Mouse (Mus musculus) cerebellum, postnatal 36 days (tissue): ENCODE results near the gene Tut7.
"Not testable (repeated sequence)": the region's sequence is repeated elsewhere in the genome, so short reads cannot be mapped to it uniquely, and the experiment has no call there.

ENCODE experiments used
- DNase-seq, 2 experiments: peaks; one replicate each; pipeline ENCODE4 v3.0.0; 2021 to 2022; ENCODE audit warnings: mixed read lengths in 2 of 2

Gene Tut7

DNA sequence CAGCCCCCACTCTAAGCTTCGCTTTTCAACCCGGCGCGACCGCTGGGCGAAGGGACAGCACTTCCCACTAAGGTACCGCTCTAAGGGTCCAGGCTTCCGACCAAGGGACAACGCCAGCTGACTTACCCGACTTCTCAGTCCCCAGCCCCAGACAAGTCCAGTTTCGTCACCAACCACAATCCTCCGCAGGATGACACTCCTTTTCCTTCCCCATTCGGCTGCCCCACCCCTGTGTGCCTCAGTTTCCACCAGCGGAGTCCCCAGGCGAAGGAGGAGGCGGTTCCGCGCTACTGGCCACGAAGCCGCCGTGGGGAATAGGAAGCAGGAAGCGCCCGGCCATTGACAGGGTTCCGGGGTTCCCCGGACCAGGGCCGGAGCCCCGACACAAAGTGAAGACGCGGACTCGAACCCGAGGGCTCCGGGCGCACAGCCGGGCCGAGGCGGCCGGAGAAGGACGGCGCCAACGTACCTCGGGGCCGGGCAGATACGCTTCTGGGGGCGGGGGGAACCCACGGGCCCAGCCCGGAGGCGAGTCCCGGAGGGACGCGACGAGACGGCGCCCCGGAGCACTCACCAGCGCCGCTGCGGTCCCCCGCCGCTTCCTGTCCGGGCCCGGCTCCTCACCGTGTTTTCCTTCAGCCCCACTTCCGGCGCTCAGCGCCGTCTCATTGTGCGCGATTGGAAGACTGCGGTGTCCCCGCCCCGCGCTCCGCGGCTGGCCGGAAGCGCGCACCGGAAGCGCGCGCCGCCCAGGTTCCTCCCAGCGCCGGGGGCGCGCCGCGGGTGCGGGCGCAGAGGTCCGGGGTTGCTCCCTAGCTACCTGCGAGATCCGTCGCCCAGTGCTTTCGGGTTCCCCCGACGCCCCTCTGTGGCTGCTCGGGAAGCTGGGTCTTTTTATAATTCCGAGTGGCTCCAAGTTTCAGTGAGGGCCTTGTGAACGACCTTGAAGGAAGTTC lies at the start of gene Tut7:
Gene Tut7, minus strand, starts transcription at position 641 of the 956 bp plus-strand sequence.
- peak; percentile 90 to 93 for DNase-seq

DNA sequence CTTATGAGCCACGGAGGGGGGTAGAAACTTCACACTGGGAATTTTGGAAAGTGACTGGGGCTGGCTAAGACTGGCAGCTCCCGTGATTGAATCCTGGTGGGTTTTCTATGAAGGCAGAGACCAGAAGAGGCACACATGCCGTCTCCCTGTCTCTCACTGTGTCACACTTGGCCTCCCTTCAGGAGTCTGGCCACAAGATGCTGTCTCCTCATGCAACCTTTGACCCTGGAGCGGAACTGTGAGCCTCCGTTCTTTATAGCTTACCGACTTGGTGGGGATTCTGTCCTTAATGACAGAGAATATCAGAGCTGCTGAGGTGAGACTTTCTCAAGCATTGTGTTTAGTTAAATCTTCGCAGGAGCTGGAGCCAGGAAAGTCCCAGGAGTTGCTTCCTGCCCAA lies 49.5 kb upstream of the Tut7 start:
- DNase-seq = no peak

DNA sequence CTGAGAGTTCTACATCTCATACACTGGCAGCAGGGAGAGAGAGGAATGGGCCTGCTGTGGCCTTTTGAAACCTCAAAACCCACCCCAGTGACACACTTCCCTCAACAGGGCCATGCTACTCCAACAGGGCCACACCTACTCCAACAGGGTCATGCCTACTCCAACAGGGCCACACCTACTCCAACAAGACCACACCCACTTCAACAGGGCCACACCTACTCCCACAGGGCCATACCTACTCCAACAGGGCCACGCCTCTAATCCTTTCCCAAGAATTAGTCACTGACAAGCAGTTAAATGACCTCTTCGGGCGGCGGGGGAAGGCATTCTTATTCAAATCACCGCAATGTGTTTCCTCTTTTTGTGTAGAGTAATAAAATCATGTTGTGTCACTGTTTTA lies 47.1 kb upstream of the Tut7 start:
- no peak for DNase-seq

DNA sequence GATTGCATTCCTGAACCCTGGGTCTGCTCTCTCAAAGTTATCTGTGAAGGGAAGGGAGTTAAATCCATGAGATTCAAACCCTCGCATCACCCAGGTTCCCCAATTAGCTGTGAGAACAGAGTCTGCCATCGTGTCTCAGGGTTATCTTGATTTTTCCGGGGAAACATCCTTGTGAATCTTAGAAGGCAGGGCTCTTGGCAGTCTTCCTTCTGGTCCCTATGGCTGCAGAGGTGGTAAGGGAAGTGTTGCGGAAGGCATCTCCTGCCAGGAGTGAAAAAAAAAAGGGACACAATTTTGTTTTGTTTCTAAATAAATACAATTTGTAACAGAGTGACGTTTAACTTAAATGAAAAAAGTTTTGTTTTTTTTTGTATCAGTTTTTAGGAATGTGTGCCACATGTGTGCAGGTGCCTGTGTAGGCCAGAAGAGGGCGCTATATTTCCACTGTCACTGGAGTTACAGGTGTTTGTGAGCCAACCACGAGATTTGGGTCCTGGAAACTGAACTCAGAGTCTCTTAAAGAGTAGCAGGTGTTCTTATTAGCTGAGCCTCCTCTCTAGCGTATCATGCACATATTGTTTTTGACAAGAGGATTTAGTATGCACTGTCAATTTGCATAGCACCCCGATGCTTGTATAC lies 45.2 kb upstream of the Tut7 start:
- no peak for DNase-seq

DNA sequence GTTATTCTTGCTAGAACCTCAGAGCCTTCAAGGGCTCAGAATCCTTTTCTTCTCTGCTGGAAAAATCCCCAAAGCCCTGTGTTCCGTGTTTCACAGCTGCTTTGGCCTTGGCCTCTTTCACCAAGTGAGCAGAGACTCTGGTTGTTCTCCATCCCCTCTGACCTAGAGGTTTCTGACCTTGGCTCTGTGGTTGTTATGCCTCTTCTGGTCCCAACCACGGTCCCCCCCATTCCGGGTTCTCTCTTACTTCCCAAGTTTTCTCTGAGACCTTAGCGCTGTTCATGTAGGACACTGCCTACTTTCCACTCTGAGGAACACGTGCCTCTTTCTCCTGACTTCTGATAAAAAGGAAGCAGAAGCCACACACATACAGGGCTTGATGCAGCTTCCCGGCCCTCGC lies 44.2 kb upstream of the Tut7 start:
- DNase-seq = no peak

DNA sequence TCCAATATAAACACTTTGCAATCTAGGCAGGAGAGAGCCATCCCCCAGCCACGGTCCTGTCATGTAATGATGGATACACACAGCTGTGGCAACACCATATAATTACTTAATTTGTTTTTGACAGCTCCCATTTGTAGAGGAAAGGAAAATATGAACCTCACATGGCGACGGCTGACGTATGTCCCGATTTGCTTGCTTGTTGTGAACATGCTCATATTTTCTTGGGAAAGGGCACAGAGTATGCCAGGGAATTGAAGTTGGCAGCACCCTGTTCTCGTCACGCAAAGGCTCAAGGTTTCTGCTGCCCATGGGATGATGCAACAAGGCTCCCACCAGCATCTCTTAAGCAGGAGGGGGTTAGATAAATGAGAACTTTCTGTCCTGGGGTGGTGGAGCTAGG lies 36.6 kb upstream of the Tut7 start:
- DNase-seq = no peak

DNA sequence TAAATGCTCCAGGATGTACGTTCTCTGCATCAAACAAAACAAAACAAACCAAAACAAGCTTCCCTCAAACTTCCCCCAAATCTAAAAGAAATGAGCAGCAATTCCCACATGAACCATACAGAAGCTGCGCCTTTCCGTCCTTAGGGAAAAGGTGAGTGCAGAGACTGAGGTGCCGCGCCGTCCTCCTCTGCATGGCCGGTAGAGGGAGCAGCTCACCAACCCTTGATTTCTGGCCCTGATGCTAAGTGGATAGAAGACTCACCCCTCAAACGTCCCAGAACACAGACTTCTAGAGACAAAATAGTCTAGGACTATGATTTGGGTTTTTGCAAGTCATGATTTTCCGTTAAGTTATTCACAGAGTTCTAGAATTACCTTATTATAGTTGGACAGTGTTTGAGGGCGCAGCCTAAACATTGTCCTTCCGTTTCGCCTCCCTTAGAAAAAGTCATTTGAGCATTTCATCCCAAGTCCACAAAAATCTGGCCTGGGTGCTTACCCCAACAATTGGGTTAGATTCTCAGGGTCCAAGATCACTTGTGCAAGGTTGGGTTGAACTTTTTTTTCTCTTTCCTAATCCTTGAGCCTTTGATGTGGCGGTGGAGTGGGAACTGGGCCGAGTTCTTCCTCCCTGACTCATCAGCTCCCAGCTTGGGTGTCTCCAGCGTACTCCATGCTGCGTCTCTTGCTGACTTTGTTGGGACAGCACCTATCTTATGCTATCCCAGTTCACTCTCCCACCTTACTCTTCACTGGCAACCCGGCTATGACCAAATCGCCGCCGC lies 33.5 kb upstream of the Tut7 start:
- DNase-seq = peak; percentile 22 to 35

DNA sequence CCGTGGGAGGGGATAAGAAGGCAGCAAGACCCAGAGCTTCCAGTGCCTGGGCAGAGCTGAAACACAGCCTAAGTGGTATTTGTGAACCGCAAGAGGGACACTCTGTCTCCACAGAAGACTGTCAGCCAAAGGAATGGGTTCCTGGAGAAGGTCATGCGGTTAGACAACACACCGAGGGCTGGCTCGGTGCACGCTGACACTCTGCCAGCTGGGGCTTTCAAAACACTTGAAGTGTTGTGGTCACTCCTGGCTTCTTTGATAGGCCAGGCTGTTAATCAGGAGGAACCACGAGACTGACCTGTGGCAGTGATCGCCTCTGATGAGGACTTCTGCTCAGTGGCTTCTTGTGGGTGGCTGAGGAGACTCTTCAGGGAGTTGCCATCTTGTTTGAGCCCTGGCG lies 30.5 kb upstream of the Tut7 start:
- DNase-seq = no peak

DNA sequence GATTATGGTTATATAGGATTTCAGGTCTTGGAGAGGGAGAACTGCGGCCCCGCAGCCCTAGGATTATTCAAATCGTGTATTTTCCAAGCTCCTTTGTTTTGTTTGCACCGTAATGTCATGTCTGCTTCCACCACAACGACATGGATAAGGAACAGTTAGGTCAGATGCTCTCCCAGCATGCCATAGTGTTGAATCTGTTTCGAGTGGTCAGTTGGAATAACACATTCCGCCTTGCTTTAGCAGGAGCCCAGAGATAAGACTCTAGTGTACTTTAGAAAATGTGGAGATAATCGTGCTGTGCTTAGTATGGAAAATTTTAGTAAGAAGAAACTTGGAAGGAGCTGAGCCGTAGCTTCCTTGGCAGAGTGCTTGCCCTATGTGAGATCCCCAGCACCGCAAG lies 27.4 kb upstream of the Tut7 start:
- DNase-seq = no peak

DNA sequence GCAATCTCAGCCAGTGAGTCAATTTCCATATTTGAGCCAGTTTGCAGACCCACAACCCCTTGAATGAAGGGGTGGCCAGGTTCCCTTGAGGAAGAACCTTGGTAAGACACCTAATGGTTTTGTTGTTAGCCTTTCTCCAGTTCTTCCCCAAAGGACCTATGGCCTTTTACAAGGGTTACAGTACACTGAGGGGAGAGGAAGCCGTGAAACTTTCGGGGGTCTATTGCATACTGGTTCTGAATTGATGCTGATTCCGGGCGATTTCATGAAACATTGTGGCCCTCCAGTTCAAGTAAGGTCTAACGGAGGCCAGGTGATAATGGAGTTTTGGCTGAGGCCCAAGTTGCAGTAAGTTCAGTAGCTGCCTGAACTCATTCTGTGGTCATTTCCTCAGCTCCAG lies 21.7 kb upstream of the Tut7 start:
- no peak for DNase-seq

DNA sequence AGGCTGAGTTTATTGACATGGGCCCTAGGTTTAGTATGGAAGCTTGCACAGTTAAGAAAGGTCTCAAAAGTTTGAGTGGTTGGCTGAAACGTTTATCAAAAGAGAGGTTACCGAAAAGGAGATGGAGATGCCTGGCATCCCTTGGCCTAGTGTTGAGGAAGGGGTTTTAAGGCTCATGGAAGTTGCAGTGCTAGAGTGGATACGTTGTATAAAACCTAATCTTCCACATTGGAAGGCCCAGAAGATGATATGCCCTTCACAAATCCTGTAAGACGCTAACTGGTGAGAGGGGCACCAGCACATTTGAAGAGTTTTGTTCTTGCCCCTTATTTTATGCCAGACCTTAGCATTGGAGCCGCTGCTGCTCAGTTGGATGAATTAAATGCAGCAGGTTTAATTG lies 21.0 kb upstream of the Tut7 start:
- no peak for DNase-seq

DNA sequence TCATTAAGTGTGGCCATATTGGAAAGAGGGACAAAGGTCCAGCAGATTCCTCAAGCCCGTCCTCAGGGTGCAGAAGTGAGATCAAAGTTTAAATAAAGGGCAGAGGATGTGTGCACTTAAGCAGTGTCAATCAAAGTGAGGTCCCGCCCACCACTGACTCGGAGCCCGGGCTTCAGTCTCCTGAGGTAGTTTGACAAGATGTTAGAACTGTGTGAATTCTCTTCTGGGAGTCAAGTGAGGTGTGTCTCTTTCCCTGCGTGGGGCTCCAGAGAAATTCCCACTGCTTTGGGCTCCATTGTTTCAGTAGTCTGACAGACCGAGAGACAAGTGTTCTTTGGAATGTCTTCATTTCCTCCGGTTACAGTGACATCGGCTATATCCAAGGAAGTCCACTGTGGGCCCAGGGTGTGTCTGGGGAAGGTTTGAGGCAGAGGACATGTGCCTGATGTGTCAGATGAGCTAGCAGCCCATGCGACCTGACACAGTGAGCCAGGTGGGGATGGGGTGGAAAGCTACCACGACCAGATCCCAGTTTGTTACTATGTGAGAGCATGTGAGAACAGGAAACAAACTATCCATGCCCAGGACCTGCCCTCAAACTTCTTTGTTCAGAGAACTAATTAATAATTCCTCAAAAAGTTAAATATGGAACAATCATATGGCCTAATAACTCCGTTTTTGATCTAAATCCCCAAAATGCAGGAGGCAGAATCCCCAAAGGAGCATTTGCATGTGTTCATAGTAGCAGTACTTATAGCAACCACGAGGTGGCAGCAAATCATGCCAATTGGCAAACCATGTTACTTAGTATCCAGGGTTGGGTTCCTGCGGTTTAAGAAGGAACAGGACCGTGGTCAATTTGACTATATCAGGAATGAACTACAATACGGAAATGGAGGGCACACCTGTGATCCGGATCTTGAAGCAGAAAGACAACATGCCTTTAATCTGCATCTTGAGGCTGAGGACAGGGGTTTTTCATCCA lies 19.6 kb upstream of the Tut7 start:
- peak; percentile 67 to 83 for DNase-seq

DNA sequence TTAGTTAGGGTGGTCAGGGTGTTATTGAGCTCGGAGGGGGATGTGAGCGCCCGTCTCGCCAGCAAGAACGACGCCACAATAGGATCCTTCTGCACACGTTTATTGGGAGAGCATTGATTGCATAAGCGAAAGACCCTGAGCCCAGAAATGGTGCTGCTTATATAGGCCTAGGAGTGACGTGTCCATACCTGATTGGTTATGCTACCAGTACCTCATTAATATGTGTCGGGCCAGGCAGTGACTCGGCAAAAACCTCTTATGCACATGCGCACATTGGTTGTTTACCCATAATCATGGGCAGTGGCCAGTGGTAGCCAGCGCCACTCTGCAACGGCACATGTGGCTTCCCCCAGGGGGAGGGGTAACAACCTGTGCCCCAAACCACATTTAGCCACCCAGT lies 18.8 kb upstream of the Tut7 start:
- not testable (repeated sequence) for DNase-seq

DNA sequence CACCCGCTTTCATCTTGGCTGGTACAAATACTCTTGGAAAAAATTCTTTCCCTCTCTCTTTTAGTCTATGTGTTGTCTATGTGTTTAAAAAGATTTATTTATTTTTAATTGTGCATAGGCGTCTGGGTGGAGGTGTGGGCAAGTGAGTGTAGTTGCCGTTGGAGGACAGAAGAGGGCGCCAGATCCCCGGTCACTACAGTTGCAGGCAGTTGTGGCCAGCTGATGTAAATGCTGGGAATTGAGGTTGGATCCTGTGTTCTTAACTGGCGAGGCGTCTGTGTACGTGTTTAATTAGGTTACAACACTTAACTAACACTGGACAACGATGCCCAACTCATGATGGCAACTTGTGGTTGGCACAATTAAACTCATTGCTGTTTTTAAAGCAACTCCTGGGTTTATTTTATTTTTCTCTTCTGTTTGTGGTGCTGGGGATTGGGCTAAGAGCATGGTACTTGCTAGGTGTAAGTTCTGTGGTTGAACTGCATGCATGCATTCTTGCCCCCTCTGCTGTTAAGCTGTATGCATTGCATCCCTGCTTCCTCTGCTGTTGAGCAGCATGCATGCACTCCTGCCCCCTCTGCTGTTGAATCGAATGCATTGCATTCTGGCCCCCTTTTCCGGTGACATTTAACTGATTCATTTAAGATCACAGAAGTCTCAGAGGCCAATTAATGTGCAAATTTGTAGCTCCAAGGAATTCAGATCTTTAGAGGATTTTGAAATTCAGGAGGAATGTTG lies 17.7 kb upstream of the Tut7 start:
- peak; percentile 68 to 69 for DNase-seq

DNA sequence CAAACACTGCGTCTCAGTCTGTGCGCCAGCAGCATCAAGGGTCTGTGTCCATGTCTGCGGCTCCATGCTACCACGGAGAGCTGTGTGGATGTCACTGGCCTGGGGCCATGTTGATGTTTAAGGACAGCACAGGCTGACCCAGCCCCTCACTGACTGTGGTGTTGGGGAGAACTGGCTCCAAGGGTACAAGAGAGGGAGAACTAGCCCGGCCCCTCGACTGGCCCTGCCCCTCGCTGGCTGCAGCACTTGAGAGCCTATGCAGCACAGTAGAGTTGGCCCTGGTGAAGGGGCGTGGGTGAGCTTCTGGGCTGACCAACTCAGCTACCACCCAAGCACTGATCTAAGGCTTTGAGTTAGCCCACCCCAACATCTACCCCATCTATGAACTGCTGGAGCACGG lies 16.4 kb upstream of the Tut7 start:
- DNase-seq = no peak

DNA sequence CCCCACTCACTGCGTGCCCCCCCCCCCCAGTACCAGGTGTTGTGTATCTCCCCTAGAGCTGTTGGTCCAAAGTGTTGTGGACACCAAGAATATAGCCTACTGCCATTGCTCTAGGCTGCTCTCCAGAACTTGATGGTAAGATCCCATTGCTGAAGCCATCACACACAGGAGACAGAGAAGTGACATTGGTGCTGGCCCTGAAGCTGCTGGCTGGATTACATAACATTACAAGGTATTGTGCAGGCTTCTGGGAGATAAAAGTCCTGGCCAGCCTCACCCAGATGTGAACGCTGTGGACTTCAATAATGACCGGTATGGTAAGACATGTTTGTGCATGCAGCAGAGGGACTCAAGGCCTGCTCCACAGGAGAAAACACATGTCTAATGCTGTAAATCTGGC lies 15.5 kb upstream of the Tut7 start:
- no peak for DNase-seq

DNA sequence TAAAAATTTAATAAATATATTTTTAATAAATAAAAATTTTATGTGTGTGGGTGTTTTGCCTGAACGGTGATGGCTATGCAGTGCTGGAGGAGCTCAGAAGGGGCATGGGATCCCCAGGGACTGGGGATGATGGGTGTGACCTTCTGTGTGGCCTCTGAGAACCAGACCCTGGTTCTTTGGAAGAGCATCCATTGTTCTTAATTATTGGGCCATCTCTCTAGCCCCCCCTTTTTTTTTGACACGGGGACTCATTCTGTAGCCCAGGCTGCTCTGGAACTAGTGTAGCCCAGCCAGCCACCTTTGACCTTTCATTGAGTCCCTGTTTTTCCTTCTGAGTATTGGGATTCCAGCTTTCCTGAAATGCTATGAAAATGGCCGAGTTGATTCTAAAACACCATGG lies 13.9 kb upstream of the Tut7 start:
- no peak for DNase-seq

DNA sequence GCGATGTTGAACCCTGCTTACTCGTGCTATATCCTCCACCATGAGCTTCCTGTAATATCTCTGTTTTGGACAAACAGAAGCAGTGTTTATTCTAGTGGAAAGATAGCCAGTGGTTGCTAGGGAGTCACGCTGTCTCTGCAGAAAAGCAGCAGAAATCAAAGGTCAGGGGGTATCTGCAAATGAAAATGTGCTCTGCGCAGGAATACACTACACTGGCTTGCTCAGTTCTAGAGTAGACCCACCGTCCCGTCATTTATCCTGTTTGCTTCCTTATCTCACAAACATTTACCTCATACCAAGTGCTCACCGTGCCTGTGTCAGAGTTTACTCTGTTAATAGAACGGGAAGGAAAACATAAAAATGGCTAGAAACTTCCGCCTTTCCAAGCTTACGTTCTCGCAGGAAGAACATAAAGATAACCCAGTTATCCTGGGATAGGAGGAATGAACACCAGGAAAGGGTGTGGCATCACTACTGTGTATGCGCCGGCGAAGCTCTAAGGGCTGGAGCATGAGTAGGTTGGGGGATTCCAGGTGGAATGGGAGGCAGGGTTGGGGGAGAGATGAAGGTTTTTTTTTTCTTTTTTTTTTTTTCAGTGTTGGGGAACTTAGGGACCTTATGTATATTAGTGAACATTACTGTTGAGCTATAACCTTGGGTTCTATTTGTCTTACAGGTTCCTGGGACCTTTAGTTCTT lies 13.3 kb upstream of the Tut7 start:
- DNase-seq = no peak

DNA sequence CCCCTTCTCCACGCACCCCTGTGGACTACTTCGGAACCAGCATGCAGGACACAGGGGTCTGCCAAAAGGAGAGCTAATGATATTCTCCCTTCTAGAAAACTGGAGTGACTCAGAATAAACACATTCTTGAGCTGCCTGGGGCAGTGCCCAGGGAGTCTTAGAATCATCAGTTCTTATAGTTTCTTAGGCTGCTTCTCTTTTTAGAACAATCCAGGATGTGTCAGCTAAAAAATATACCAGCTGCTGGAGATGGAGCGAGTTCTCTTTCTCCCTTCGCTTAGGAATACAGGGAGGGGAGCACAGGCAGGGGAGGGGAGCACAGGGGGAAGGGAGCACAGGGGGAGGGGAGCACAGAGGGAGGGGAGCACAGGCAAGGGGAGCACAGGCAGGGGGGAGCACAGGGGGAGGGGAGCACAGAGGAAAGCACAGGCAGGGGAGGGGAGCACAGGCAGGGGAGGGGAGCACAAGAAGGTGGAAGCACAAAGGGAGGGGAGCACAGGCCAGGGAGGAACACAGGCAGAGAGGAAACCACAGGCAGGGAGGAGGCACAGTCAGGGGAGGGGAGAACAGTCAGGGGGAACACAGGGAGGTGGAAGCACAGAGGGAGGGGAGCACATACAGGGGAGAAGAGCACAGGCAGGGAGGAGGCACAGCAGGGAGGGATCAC lies 12.0 kb upstream of the Tut7 start:
- no peak for DNase-seq

DNA sequence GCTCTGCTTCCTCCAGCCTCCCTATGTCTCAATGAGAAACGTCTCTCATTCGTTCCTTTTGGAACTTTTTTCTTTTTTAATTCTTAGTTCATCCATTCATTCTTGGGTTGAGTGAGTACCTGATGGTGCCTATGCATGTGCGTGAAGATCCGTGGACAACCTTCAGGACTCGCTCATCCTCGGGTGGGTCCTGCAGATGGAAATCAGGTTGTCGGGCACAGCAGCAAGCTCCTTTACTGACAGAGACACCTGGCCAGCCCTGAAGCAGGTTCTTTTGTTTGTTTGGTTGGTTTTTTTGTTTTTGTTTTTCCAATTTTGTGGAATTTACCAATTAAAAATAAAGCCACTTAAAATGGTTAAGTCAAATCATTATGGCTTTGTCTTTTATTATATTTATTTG lies 9.9 kb upstream of the Tut7 start:
- no peak for DNase-seq
